Mouse (Mus musculus) forebrain, postnatal 0 days (tissue): ENCODE measurements at regions not wholly inside any gene's neighbourhood (a gene's known extent, or its start where the extent isn't known, plus 50 kb on each side); places are given as distances from the start of the nearest gene placed in this dataset.

ENCODE experiments used
- ATAC-seq: fragments of 200-750 bp; cut with Nextera tagmentation; 2 replicates; pipeline ENCODE4 v1.8.0; 2017; ENCODE audit warnings: mild to moderate bottlenecking, moderate library complexity
- DNase-seq: peaks from one replicate; pipeline ENCODE4 v3.0.0-alpha.2; 2015
- H3K27ac ChIP-seq: fragments of 300-500 bp; sonication (generic); 2 replicates; pipeline ENCODE4 v1.5.1; 2014; ENCODE audit warnings: low read depth, mild to moderate bottlenecking, antibody characterized with exemption, low read length, moderate library complexity, mixed read lengths
- H3K27me3 ChIP-seq: fragments of 300-500 bp; sonication (generic); 2 replicates; pipeline ENCODE4 v1.6.1; 2014; ENCODE audit warnings: mild to moderate bottlenecking, low read length, mixed read lengths; ENCODE audit not compliant: insufficient read depth
- H3K36me3 ChIP-seq: fragments of 300-500 bp; sonication (generic); 2 replicates; pipeline ENCODE4 v1.6.1; 2014; ENCODE audit warnings: mild to moderate bottlenecking, moderate library complexity; ENCODE audit not compliant: insufficient read depth
- H3K4me1 ChIP-seq: fragments of 300-500 bp; sonication (generic); 2 replicates; pipeline ENCODE4 v1.6.1; 2014; ENCODE audit warnings: antibody characterized with exemption; ENCODE audit not compliant: insufficient read depth
- H3K4me2 ChIP-seq: fragments of 300-500 bp; sonication (generic); 2 replicates; pipeline ENCODE4 v1.6.1; 2014; ENCODE audit warnings: low read depth, mild to moderate bottlenecking, moderate library complexity
- H3K4me3 ChIP-seq: fragments of 300-500 bp; sonication (generic); 2 replicates; pipeline ENCODE4 v1.5.1; 2014; ENCODE audit warnings: low read depth, low read length, mixed read lengths
- H3K9ac ChIP-seq: fragments of 300-500 bp; sonication (generic); 2 replicates; pipeline ENCODE4 v1.6.1; 2014; ENCODE audit warnings: mild to moderate bottlenecking
- H3K9me3 ChIP-seq: fragments of 300-500 bp; sonication (generic); 2 replicates; pipeline ENCODE4 v1.6.1; 2016; ENCODE audit warnings: low read length
- CTCF ChIP-seq: sonication (generic); IDR thresholded peaks from 2 replicates; pipeline ENCODE4 v1.5.1; 2016; ENCODE audit warnings: antibody characterized with exemption, control low read depth, low read depth
- WGBS: fragments of 180-500 bp; shearing (Covaris S2); extraction: QIAGEN DNeasy Blood & Tissue Kit; methylation state at CpG from one replicate; pipeline ENCODE4 v1.1.7; 2014; 5-methylcytosine and 5-hydroxymethylcytosine counted together

DNA sequence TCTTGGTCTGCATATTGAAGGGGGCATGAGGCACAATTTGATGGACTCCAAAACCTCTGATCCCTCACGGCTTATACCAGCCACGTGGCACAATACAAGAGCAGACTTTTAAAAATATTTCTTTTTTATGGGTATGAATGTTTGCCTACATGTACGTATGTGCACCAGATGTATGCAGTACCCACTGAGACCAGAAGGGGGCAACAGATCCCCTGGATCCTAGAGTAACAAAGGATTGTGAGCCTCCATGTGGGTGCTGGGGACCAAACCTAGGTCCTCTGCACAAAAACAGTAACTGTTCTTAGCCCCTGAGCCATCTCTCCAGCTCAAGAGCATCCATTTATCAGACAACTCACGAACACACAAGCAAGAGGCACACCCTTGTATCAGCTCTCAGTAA is 121.5 kb downstream of the Katnal1 start:
- ATAC-seq (no peak), DNase-seq (no peak)
- H3K27me3 ChIP-seq: no peaks in the 10 kb centered on the region
- no peak overlapping the region for H3K4me3 ChIP-seq
- H3K9ac ChIP-seq: no peak overlapping the region
- no peaks in the 10 kb centered on the region for H3K4me1 ChIP-seq
- no peak overlapping the region for H3K4me2 ChIP-seq
- H3K9me3 ChIP-seq: no peaks in the 10 kb centered on the region
- peak; percentile 30; the same call in 1 of the 2 replicates for TF ChIP-seq CTCF
- no peak overlapping the region for H3K27ac ChIP-seq
- 95% methylated on average over 4 of the region's 4 CpGs for WGBS
- H3K36me3 ChIP-seq: no peaks in the 10 kb centered on the region

DNA sequence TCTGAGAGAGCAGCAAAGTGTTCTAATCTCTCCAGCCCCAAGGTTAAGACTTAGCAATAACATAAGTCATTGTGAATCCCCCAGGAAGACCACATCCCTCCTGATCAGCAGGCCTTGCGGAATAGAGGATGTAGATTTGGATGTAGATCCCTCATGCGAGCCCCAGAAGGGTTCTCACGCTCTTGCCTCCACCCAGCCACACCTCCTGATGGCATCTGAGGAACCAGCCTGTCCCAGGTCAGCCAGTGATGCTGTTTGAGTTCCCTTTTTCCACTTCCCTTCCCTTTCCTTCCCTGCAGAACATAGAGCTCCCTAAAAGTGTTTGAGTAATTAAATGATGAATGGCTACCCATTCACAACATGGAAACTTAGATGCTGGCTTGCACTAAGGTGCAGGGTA is 124.1 kb downstream of the Katnal1 start:
- no peaks in the 10 kb centered on the region for H3K27me3 ChIP-seq
- no peak overlapping the region for H3K27ac ChIP-seq

DNA sequence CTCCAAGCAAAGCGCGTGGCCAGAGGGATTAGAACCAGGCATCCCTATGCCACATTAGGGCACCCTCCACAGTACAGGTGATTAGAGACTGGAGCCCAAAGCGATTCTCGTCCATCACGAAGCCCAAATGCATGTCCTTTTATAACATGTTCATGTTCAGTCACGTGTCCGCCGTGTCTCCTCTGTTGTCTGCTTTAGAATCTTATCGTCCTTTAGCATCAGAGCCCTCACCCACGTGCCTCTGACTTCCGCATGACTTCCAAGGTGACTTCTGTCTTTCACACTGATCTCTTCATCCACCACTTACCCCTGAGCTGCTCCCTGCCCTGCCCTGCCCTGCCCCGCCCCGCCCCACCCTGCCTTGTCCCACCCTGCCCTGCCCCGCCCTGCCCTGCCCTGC is 125.3 kb downstream of the Katnal1 start:
- no peak overlapping the region for H3K9ac ChIP-seq
- 90% methylated on average over 14 of the region's 14 CpGs for WGBS
- no peaks in the 10 kb centered on the region for H3K9me3 ChIP-seq

More for the DNA sequence above, 124.1 kb downstream of the Katnal1 start:
- ATAC-seq (no peak), DNase-seq (no peak)
- Histone ChIP-seq H3K4me1 (no peaks in the 10 kb centered on the region), H3K4me2 (no peak overlapping the region), H3K36me3 (no peaks in the 10 kb centered on the region), H3K9me3 (no peaks in the 10 kb centered on the region), H3K9ac (no peak overlapping the region), H3K4me3 (no peak overlapping the region)
- TF ChIP-seq CTCF: no peak
- 74% methylated on average over 3 of the region's 3 CpGs for WGBS

DNA sequence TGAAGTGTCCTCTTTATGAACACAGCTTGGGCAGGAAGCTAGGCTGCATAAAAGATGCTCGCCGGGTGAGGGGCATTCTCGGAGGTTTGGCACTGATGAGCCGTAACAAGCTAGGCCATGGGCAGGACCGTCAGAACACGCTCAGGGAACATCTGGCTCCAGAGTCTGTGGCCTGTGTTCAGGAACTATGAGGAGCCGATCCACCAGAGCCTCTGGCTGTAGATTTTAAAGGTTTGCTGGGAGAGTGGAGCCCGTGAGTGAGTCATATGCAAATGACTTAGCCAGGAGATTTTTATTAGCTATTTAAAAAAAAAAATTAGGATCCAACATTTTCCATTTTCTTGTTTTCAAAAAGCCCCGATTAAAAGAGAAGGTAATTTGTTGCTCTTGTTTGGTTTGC is 126.4 kb downstream of the Katnal1 start:
- 58% methylated on average over 9 of the region's 9 CpGs for WGBS
- H3K9me3 ChIP-seq: no peaks in the 10 kb centered on the region
- no peak for TF ChIP-seq CTCF
- no peak overlapping the region for H3K27ac ChIP-seq
- H3K4me2 ChIP-seq: no peak overlapping the region
- no peak overlapping the region for H3K9ac ChIP-seq
- no peaks in the 10 kb centered on the region for H3K36me3 ChIP-seq
- no peak overlapping the region for H3K4me3 ChIP-seq
- DNase-seq (no peak), ATAC-seq (peak; percentile 36; the same call in 1 of the 2 replicates)
- H3K4me1 ChIP-seq: no peaks in the 10 kb centered on the region
- no peaks in the 10 kb centered on the region for H3K27me3 ChIP-seq

More for the DNA sequence above, 125.3 kb downstream of the Katnal1 start:
- no peak overlapping the region for H3K27ac ChIP-seq
- no peaks in the 10 kb centered on the region for H3K4me1 ChIP-seq
- H3K27me3 ChIP-seq: no peaks in the 10 kb centered on the region
- H3K4me3 ChIP-seq: no peak overlapping the region
- H3K36me3 ChIP-seq: no peaks in the 10 kb centered on the region
- no peak overlapping the region for H3K4me2 ChIP-seq
- TF ChIP-seq CTCF: no peak
- DNase-seq: no peak
- no peak for ATAC-seq

- no peaks in the 10 kb centered on the region for H3K9me3 ChIP-seq
- WGBS: 67% methylated on average over 6 of the region's 6 CpGs
- H3K27ac ChIP-seq: no peak overlapping the region
- H3K4me3 ChIP-seq: no peak overlapping the region
- no peaks in the 10 kb centered on the region; the same call in 1 of the 2 replicates for H3K27me3 ChIP-seq
- H3K9ac ChIP-seq: no peak overlapping the region
- DNase-seq: no peak
- no peak overlapping the region for H3K4me2 ChIP-seq
- H3K36me3 ChIP-seq: no peaks in the 10 kb centered on the region
- H3K4me1 ChIP-seq: no peaks in the 10 kb centered on the region
- ATAC-seq: no peak
- TF ChIP-seq CTCF: no peak
Observed at GRCm38 (mm10) chr5:148798541-148798940, 130.6 kb downstream of the Katnal1 start.

GRCm38 (mm10) chr5:148796072-148796471 is 133.0 kb downstream of the Katnal1 start:
- Histone ChIP-seq H3K9ac (no peak overlapping the region), H3K4me3 (no peak overlapping the region), H3K36me3 (no peaks in the 10 kb centered on the region), H3K27ac (no peak overlapping the region), H3K4me2 (no peak overlapping the region), H3K9me3 (no peaks in the 10 kb centered on the region), H3K4me1 (no peaks in the 10 kb centered on the region), H3K27me3 (no peaks in the 10 kb centered on the region; the same call in 1 of the 2 replicates)
- TF ChIP-seq CTCF: no peak
- no peak for ATAC-seq
- WGBS: 57% methylated on average over 4 of the region's 4 CpGs
- DNase-seq: no peak

DNA sequence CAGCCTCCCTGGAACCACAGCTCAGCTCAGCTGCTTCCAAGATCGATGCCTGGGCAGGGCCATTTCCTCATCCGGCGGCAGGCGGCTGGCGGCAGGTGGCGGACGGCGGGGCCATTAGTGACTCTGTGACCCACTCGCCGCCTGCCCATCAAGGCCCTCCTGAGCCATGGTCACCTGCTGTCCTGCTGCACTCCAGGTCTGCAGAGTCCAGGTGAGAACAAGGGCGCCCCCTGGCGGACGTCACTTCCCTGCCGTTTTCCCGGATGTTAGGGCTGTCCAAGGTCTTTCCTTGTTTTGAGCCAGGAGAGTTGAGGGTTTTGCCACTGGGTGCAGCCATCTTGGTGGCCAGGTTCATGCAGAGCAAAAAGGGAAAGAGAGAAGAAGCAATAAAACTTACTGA is 134.7 kb downstream of the Katnal1 start:
- Histone ChIP-seq H3K4me3 (no peak overlapping the region), H3K4me2 (no peak overlapping the region), H3K27ac (no peak overlapping the region), H3K27me3 (no peaks in the 10 kb centered on the region; the same call in 1 of the 2 replicates), H3K4me1 (no peaks in the 10 kb centered on the region), H3K9me3 (no peaks in the 10 kb centered on the region), H3K36me3 (no peaks in the 10 kb centered on the region), H3K9ac (no peak overlapping the region)
- peak; percentile 74 for TF ChIP-seq CTCF
- no peak for ATAC-seq
- 51% methylated on average over 15 of the region's 15 CpGs for WGBS
- peak; percentile 28 for DNase-seq
